Mouse (Mus musculus) forebrain, embryonic 11.5 days (tissue): ENCODE data around the gene Prr30. TPM values are rescaled to one million over a fixed set of nuclear protein-coding genes. Genes with fewer than 3 reads are reported as not detected.
"Not testable (repeated sequence)": the region's sequence is repeated elsewhere in the genome, so short reads cannot be mapped to it uniquely, and the experiment has no call there.

Experiments used
- ATAC-seq: fragments of 200-750 bp; cut with Nextera tagmentation; replicated peaks from 2 replicates; pipeline ENCODE4 v1.8.0; 2017; ENCODE audit warnings: moderate TSS enrichment; ENCODE audit not compliant: low FRiP score
- DNase-seq: peaks from one replicate; pipeline ENCODE4 v3.0.0-alpha.2; 2017; ENCODE audit warnings: low spot score
- H3K27ac ChIP-seq: fragments of 300-500 bp; sonication (generic); 2 replicates; pipeline ENCODE4 v1.5.1; 2014; ENCODE audit warnings: low read depth, low read length
- H3K27me3 ChIP-seq: fragments of 300-500 bp; sonication (generic); 2 replicates; pipeline ENCODE4 v1.6.1; 2014; ENCODE audit warnings: mild to moderate bottlenecking, low read length, mixed read lengths; ENCODE audit not compliant: control insufficient read depth, insufficient read depth
- H3K36me3 ChIP-seq: fragments of 300-500 bp; sonication (generic); 2 replicates; pipeline ENCODE4 v1.6.1; 2014; ENCODE audit warnings: mild to moderate bottlenecking, low read length, moderate library complexity, mixed read lengths; ENCODE audit not compliant: control insufficient read depth, insufficient read depth
- H3K4me1 ChIP-seq: fragments of 300-500 bp; sonication (generic); replicated peaks from 2 replicates; pipeline ENCODE4 v1.6.1; 2014; ENCODE audit warnings: low read length, mixed read lengths; ENCODE audit not compliant: control insufficient read depth, insufficient read depth
- H3K4me2 ChIP-seq: fragments of 300-500 bp; sonication (generic); 2 replicates; pipeline ENCODE4 v1.6.1; 2014; ENCODE audit warnings: low read depth, mild to moderate bottlenecking, low read length, moderate library complexity, mixed read lengths; ENCODE audit not compliant: severe bottlenecking
- H3K4me3 ChIP-seq: fragments of 300-500 bp; sonication (generic); 2 replicates; pipeline ENCODE4 v1.5.1; 2014; ENCODE audit warnings: low read depth, low read length
- H3K9ac ChIP-seq: fragments of 300-500 bp; sonication (generic); 2 replicates; pipeline ENCODE4 v1.6.1; 2014; ENCODE audit warnings: low read length
- H3K9me3 ChIP-seq: fragments of 300-500 bp; sonication (generic); 2 replicates; pipeline ENCODE4 v1.6.1; 2016; ENCODE audit warnings: low read length, mixed read lengths; ENCODE audit not compliant: control insufficient read depth
- WGBS: fragments of 180-500 bp; shearing (Covaris S2); extraction: QIAGEN DNeasy Blood & Tissue Kit; methylation state at CpG from one replicate; pipeline ENCODE4 v1.1.7; 2014; 5-methylcytosine and 5-hydroxymethylcytosine counted together
- polyA plus RNA-seq: library from polyadenylated mRNA; unstranded; fragments of >200 nt; fragmentation: Nextera tagmentation; extraction: Ambion mirVana; gene quantifications from 2 replicates; pipeline ENCODE4 v1.2.1, GENCODE M21; 2014

Prr30 gene
- not detected in 2 replicates for polyA plus RNA-seq

- Histone ChIP-seq H3K4me1 (no peaks in the 10 kb centered on the region), H3K27ac (no peak within 1 kb of the TSS), H3K9ac (no peak within 1 kb of the TSS), H3K4me3 (no peak within 1 kb of the TSS), H3K4me2 (no peak within 1 kb of the TSS), H3K36me3 (no peaks in the 10 kb centered on the region), H3K27me3 (no peaks in the 10 kb centered on the region), H3K9me3 (no peaks in the 10 kb centered on the region)
- 79% methylated on average over 4 of the region's 4 CpGs for WGBS
- ATAC-seq (no peak), DNase-seq (no peak)
These were observed at the start of gene Prr30 for GRCm38 (mm10) chr14:101200230-101200629. Prr30 (minus strand) TSS chr14:101200330.

DNA sequence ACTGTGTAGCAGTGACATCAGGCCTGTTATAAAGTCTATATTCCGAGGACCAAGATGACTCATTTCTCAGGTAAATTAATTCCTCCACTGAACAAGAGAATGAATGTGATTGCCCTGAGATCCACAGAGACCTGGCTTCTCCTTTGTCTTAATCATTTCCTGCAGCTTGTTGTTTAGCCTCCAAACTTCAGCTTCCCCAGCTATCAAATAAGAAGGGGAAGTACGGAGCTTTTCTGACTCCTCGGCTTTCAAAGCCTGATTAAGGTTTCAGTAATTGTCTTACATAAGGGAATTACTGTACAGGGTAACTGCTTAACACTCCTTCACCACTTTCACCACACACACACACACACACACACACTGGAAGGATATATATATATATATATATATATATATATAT is 46.7 kb upstream of the Prr30 start:
- H3K4me2 ChIP-seq, result no peak overlapping the region
- H3K27me3 ChIP-seq, result no peaks in the 10 kb centered on the region
- H3K27ac ChIP-seq, result no peak overlapping the region
- no peaks in the 10 kb centered on the region for H3K9me3 ChIP-seq
- WGBS, result 75% methylated on average over 3 of the region's 3 CpGs
- no peak overlapping the region for H3K9ac ChIP-seq
- ATAC-seq (no peak), DNase-seq (no peak)
- no peaks in the 10 kb centered on the region for H3K36me3 ChIP-seq
- H3K4me3 ChIP-seq, result no peak overlapping the region
- H3K4me1 ChIP-seq, result no peaks in the 10 kb centered on the region

GRCm38 (mm10) chr14:101245706-101246105 is 45.6 kb upstream of the Prr30 start:
- 75% methylated on average over 7 of the region's 7 CpGs for WGBS
- no peak overlapping the region for H3K4me2 ChIP-seq
- H3K36me3 ChIP-seq, result no peaks in the 10 kb centered on the region
- no peaks in the 10 kb centered on the region for H3K9me3 ChIP-seq
- ATAC-seq, result no peak
- no peaks in the 10 kb centered on the region for H3K27me3 ChIP-seq
- no peak overlapping the region for H3K9ac ChIP-seq
- no peak overlapping the region for H3K4me3 ChIP-seq
- no peaks in the 10 kb centered on the region for H3K4me1 ChIP-seq
- no peak overlapping the region for H3K27ac ChIP-seq
- no peak for DNase-seq

DNA sequence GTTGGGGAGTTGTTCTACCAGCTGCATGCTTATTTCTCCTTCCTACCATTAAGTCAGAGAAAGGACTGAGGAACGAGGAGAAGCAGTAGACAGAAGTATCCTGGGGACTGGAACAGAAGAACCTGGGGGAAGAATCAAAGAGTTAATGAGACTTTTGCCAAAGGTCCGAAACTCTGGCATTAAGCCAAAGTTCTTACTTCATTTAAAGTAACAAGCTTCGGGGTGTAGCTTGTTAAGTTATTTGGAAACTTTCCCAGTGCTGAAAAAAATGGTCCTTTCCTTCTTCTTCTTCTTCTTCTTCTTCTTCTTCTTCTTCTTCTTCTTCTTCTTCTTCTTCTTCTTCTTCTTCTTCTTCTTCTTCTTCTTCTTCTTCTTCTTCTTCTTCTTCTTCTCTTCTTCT is 44.3 kb upstream of the Prr30 start:
- H3K4me2 ChIP-seq, DNase-seq, H3K9ac ChIP-seq, ATAC-seq, H3K36me3 ChIP-seq, H3K4me1 ChIP-seq, H3K4me3 ChIP-seq, H3K27me3 ChIP-seq, H3K9me3 ChIP-seq, H3K27ac ChIP-seq: not testable (repeated sequence)
- WGBS, result 74% methylated on average over 3 of the region's 3 CpGs

DNA sequence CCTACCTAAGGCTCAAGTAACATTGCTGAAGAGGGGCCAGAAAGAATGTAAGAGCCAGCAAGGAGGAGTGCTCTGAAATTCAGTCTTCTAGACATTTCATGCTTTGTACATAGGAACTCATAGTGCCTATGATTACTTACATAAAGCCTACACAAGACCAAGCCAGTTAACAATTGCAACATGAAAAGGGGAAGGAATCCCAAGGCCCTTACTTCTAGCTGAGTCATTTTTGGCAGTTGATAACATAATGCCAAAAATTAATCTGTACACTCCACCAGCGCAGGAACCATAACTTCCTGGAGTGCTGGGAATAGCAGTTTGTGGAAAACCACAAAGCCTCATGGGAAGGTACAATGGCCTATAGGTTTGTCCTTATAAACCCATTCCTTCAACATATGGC is 37.8 kb upstream of the Prr30 start:
- H3K36me3 ChIP-seq, result no peaks in the 10 kb centered on the region
- H3K27me3 ChIP-seq, result no peaks in the 10 kb centered on the region
- H3K4me1 ChIP-seq, result no peaks in the 10 kb centered on the region
- ATAC-seq, result no peak
- DNase-seq, result no peak
- WGBS, result 96% methylated on average over 1 of the region's 1 CpGs
- no peak overlapping the region for H3K4me2 ChIP-seq
- H3K9me3 ChIP-seq, result no peaks in the 10 kb centered on the region
- H3K4me3 ChIP-seq, result no peak overlapping the region
- H3K27ac ChIP-seq, result no peak overlapping the region
- H3K9ac ChIP-seq, result no peak overlapping the region

- no peak for ATAC-seq
- no peak overlapping the region for H3K9ac ChIP-seq
- H3K9me3 ChIP-seq, result no peaks in the 10 kb centered on the region
- no peaks in the 10 kb centered on the region for H3K36me3 ChIP-seq
- H3K4me1 ChIP-seq, result no peaks in the 10 kb centered on the region
- H3K27ac ChIP-seq, result no peak overlapping the region
- no peak overlapping the region for H3K4me2 ChIP-seq
- DNase-seq, result no peak
- no peak overlapping the region for H3K4me3 ChIP-seq
- H3K27me3 ChIP-seq, result no peaks in the 10 kb centered on the region
- WGBS, result 52% methylated on average over 4 of the region's 4 CpGs
These were observed 28.9 kb upstream of the Prr30 start for GRCm38 (mm10) chr14:101229068-101229467.

- Histone ChIP-seq H3K9ac (no peak overlapping the region), H3K27ac (no peak overlapping the region), H3K4me2 (no peak overlapping the region), H3K36me3 (no peaks in the 10 kb centered on the region), H3K4me1 (no peaks in the 10 kb centered on the region), H3K4me3 (no peak overlapping the region), H3K27me3 (no peaks in the 10 kb centered on the region), H3K9me3 (no peaks in the 10 kb centered on the region)
- ATAC-seq (no peak), DNase-seq (no peak)
- WGBS, result 87% methylated on average over 8 of the region's 8 CpGs
These were observed 22.2 kb upstream of the Prr30 start for GRCm38 (mm10) chr14:101222319-101222718.

DNA sequence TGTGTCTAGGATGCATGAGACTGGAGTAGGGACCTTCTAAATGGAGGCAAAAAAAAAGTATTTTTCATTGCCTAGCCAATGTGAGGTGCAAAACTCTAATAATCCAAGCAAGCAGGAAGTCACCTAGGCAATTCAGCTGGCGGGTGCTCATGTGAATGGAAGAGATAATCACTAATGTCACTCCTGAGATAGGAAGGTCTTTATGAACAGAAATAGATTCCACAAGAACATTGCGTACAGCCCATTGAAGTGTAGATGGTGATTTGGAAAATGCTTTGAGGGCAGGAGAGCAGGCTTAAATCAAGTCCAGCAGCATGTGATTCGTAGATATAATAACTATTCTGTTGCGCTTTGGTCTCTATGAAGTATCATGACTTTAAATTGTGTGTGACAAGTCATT is 27.9 kb downstream of the Prr30 start:
- no peak overlapping the region for H3K4me3 ChIP-seq
- H3K9ac ChIP-seq, result no peak overlapping the region
- WGBS, result 94% methylated on average over 4 of the region's 4 CpGs
- ATAC-seq (no peak), DNase-seq (no peak)
- no peak overlapping the region for H3K4me2 ChIP-seq
- no peaks in the 10 kb centered on the region for H3K4me1 ChIP-seq
- H3K27ac ChIP-seq, result no peak overlapping the region
- no peaks in the 10 kb centered on the region for H3K9me3 ChIP-seq
- H3K27me3 ChIP-seq, result no peaks in the 10 kb centered on the region
- H3K36me3 ChIP-seq, result no peaks in the 10 kb centered on the region
